Mouse (Mus musculus) MEL (cell line): ENCODE measurements around the gene Gm1043. TPM values are rescaled to one million over a fixed set of nuclear protein-coding genes. Genes with fewer than 3 reads are reported as not detected.

ENCODE experiments used
- DNase-seq: peaks from one replicate; pipeline ENCODE4 v3.0.0; 2011; ENCODE audit warnings: low read depth, low spot score
- H3K27ac ChIP-seq: 2 replicates; pipeline ENCODE4 v1.5.1; 2012; ENCODE audit warnings: low read depth, mild to moderate bottlenecking, control low read depth, low read length, moderate library complexity; ENCODE audit not compliant: control insufficient read depth
- H3K27me3 ChIP-seq, 2 experiments: fragments of 150-350 bp in 1 of 2; sonication (generic) in 1 of 2; 2 replicates each; pipeline ENCODE4 v1.6.1; 2012; ENCODE audit warnings: low read length in 2 of 2, mild to moderate bottlenecking in 2 of 2, improper control_type of control experiment in 1 of 2, moderate library complexity in 1 of 2; ENCODE audit not compliant: insufficient read depth in 2 of 2, control insufficient read depth in 1 of 2
- H3K36me3 ChIP-seq, 2 experiments: 2 replicates each; pipeline ENCODE4 v1.6.1; 2012 to 2014; ENCODE audit warnings: low read length in 2 of 2, improper control_type of control experiment in 1 of 2, inconsistent platforms in 1 of 2, mild to moderate bottlenecking in 1 of 2; ENCODE audit not compliant: insufficient read depth in 2 of 2, control insufficient read depth in 1 of 2
- H3K4me1 ChIP-seq, 2 experiments: fragments of 150-350 bp in 1 of 2; sonication (generic) in 1 of 2; 2 replicates each; pipeline ENCODE4 v1.6.1; 2012; ENCODE audit warnings: low read length in 2 of 2, improper control_type of control experiment in 1 of 2, mild to moderate bottlenecking in 1 of 2; ENCODE audit not compliant: insufficient read depth in 2 of 2, control insufficient read depth in 1 of 2
- H3K4me3 ChIP-seq, 2 experiments: fragments of 150-350 bp in 1 of 2; sonication (generic) in 1 of 2; 2 replicates each; pipeline ENCODE4 v1.5.1; 2012; ENCODE audit warnings: low read depth in 2 of 2, low read length in 2 of 2, mild to moderate bottlenecking in 2 of 2, moderate library complexity in 2 of 2, control low read depth in 1 of 2, improper control_type of control experiment in 1 of 2; ENCODE audit not compliant: control insufficient read depth in 1 of 2, insufficient read depth in 1 of 2
- H3K79me2 ChIP-seq: 2 replicates; pipeline ENCODE4 v1.6.1; 2012; ENCODE audit warnings: mild to moderate bottlenecking, low read length, moderate library complexity; ENCODE audit not compliant: control insufficient read depth, poor library complexity, insufficient read depth
- H3K9ac ChIP-seq: 2 replicates; pipeline ENCODE4 v1.6.1; 2012; ENCODE audit warnings: low read depth, mild to moderate bottlenecking, control low read depth, low read length, moderate library complexity; ENCODE audit not compliant: control insufficient read depth, poor library complexity, severe bottlenecking
- H3K9me3 ChIP-seq: fragments of 150-350 bp; sonication (generic); replicated peaks from 2 replicates; pipeline ENCODE4 v1.6.1; 2012; ENCODE audit warnings: mild to moderate bottlenecking, low read length, improper control_type of control experiment, moderate library complexity; ENCODE audit not compliant: insufficient read depth
- BHLHE40 ChIP-seq: IDR thresholded peaks from 2 replicates; pipeline ENCODE4 v1.6.1; 2012; ENCODE audit warnings: low read depth, mild to moderate bottlenecking, inconsistent platforms, low read length, improper control_type of control experiment, borderline replicate concordance
- CHD1 ChIP-seq: IDR thresholded peaks from 2 replicates; pipeline ENCODE4 v1.6.1; 2012; ENCODE audit warnings: low read depth, mild to moderate bottlenecking, inconsistent platforms, low read length, improper control_type of control experiment
- CTCF ChIP-seq, 3 experiments: IDR thresholded peaks in 2 of 3; conservative IDR thresholded peaks in 1 of 3; 2 replicates each; pipeline ENCODE4 v1.5.1; 2011 to 2012; ENCODE audit warnings: low read length in 3 of 3, low read depth in 2 of 3, mild to moderate bottlenecking in 2 of 3, improper control_type of control experiment in 1 of 3, inconsistent platforms in 1 of 3, mixed read lengths in 1 of 3, moderate library complexity in 1 of 3; ENCODE audit not compliant: control insufficient read depth in 1 of 3, insufficient read depth in 1 of 3, poor library complexity in 1 of 3, severe bottlenecking in 1 of 3
- EP300 ChIP-seq, 2 experiments: IDR thresholded peaks; 2 replicates each; pipeline ENCODE4 v1.6.1; 2011; ENCODE audit warnings: improper control_type of control experiment in 2 of 2, low read length in 2 of 2, low read depth in 1 of 2, mild to moderate bottlenecking in 1 of 2
- ETS1 ChIP-seq: IDR thresholded peaks from 2 replicates; pipeline ENCODE4 v1.6.1; 2012; ENCODE audit warnings: low read depth, mild to moderate bottlenecking, inconsistent platforms, low read length, improper control_type of control experiment, moderate library complexity
- GABPA ChIP-seq: IDR thresholded peaks from 2 replicates; pipeline ENCODE4 v1.6.1; 2012; ENCODE audit warnings: low read depth, mild to moderate bottlenecking, inconsistent platforms, low read length, improper control_type of control experiment, moderate library complexity
- JUND ChIP-seq: IDR thresholded peaks from 2 replicates; pipeline ENCODE4 v1.6.1; 2011; ENCODE audit warnings: low read depth, mild to moderate bottlenecking, improper control_type of control experiment, low read length
- MAFK ChIP-seq: IDR thresholded peaks from 2 replicates; pipeline ENCODE4 v1.6.1; 2011; ENCODE audit warnings: low read depth, mild to moderate bottlenecking, low read length, improper control_type of control experiment, borderline replicate concordance
- MEF2A ChIP-seq: IDR thresholded peaks from 2 replicates; pipeline ENCODE4 v1.6.1; 2014; ENCODE audit warnings: low read depth, mild to moderate bottlenecking, inconsistent platforms, low read length, improper control_type of control experiment; ENCODE audit not compliant: poor library complexity, insufficient replicate concordance, severe bottlenecking; ENCODE audit errors: extremely low read depth
- MYB ChIP-seq: IDR thresholded peaks from 2 replicates; pipeline ENCODE4 v1.6.1; 2011; ENCODE audit warnings: mild to moderate bottlenecking, low read depth, low read length, improper control_type of control experiment
- POLR2A ChIP-seq, 2 experiments: IDR thresholded peaks; 2 replicates each; pipeline ENCODE4 v1.6.1; 2011 to 2012; ENCODE audit warnings: low read length in 2 of 2, mild to moderate bottlenecking in 2 of 2, control low read depth in 1 of 2, improper control_type of control experiment in 1 of 2, low read depth in 1 of 2, moderate library complexity in 1 of 2; ENCODE audit not compliant: control insufficient read depth in 1 of 2, insufficient read depth in 1 of 2, poor library complexity in 1 of 2
- POLR2AphosphoS2 ChIP-seq: IDR thresholded peaks from 2 replicates; pipeline ENCODE4 v1.6.1; 2011; ENCODE audit warnings: low read length, improper control_type of control experiment
- POLR2AphosphoS5 ChIP-seq: IDR thresholded peaks from 2 replicates; pipeline ENCODE4 v1.6.1; 2012; ENCODE audit warnings: low read depth, borderline replicate concordance, mild to moderate bottlenecking, inconsistent platforms, low read length, moderate library complexity, mixed read lengths
- RCOR1 ChIP-seq: IDR thresholded peaks from 2 replicates; pipeline ENCODE4 v1.6.1; 2012; ENCODE audit warnings: low read depth, mild to moderate bottlenecking, inconsistent platforms, low read length, improper control_type of control experiment
- TBP ChIP-seq: IDR thresholded peaks from 2 replicates; pipeline ENCODE4 v1.8.0; 2011; ENCODE audit warnings: low read depth, low read length, improper control_type of control experiment
- TCF12 ChIP-seq: IDR thresholded peaks from 2 replicates; pipeline ENCODE4 v1.6.1; 2014; ENCODE audit warnings: low read depth, mild to moderate bottlenecking, inconsistent platforms, low read length, improper control_type of control experiment, moderate library complexity
- UBTF ChIP-seq: IDR thresholded peaks from 2 replicates; pipeline ENCODE4 v1.6.1; 2012; ENCODE audit warnings: low read depth, mild to moderate bottlenecking, inconsistent platforms, low read length, improper control_type of control experiment, moderate library complexity, borderline replicate concordance; ENCODE audit not compliant: insufficient read depth
- USF1 ChIP-seq: IDR thresholded peaks from 2 replicates; pipeline ENCODE4 v1.6.1; 2014; ENCODE audit warnings: low read depth, mild to moderate bottlenecking, inconsistent platforms, low read length, improper control_type of control experiment, moderate library complexity
- ZC3H11A ChIP-seq: IDR thresholded peaks from 2 replicates; pipeline ENCODE4 v1.6.1; 2012; ENCODE audit warnings: low read depth, mild to moderate bottlenecking, inconsistent platforms, low read length, improper control_type of control experiment
- ZKSCAN1 ChIP-seq: IDR thresholded peaks from 2 replicates; pipeline ENCODE4 v1.6.1; 2012; ENCODE audit warnings: low read depth, mild to moderate bottlenecking, inconsistent platforms, low read length, improper control_type of control experiment, moderate library complexity
- ZMIZ1 ChIP-seq: IDR thresholded peaks from 2 replicates; pipeline ENCODE4 v1.6.1; 2012; ENCODE audit warnings: low read depth, mild to moderate bottlenecking, inconsistent platforms, low read length, improper control_type of control experiment, moderate library complexity
- polyA plus RNA-seq, 2 experiments: library from polyadenylated mRNA; stranded (reverse) in 1 of 2; unstranded in 1 of 2; fragments of >175 nt in 1 of 2; fragments of >200 nt in 1 of 2; gene quantifications; 2 replicates each; pipeline versions ENCODE4 v1.2.1 to v1.2.4; 2012; ENCODE audit warnings: low replicate concordance in 2 of 2, low read depth in 1 of 2; ENCODE audit not compliant: insufficient read length in 2 of 2, insufficient read depth in 1 of 2, missing spikeins in 1 of 2
- total RNA-seq: library from RNA; depleted of rRNA; stranded (reverse); fragments of 300-350 nt; gene quantifications from 2 replicates; pipeline ENCODE4 v1.2.3, GENCODE M21; 2012

Gm1043 gene
- total and polyA plus RNA-seq, 3 experiments, result not detected

DNA sequence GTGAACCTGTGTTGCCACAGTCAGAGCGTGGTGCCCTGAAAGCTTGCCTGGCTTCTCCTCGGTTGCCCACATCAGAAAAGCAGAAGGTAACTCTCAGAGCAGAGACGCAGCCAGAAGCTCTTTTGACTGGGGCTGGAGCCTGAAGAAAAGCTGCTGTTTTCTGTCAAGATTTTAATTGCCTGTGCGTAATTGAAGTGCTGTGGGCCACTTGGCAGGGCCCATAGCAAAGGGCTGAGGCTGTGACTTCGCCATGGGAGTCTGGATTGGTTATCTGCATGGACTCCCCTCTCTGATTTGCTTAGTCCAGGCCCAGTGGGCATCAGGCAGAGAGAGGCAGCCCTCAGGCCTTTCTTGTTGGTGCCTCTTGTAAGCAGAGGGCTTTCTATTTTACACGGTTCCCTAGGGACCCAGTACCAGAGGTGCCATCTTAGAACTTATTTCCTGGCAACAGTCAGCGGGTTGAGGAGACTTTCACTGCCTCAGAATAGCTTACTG lies 36.1 kb downstream of the Gm1043 start:
- no peaks in the 10 kb centered on the region for H3K9me3 ChIP-seq
- H3K4me1 ChIP-seq, result no peaks in the 10 kb centered on the region
- H3K79me2 ChIP-seq, result no peaks in the 10 kb centered on the region
- DNase-seq, result no peak
- no peaks in the 10 kb centered on the region for H3K36me3 ChIP-seq
- no peak overlapping the region for H3K9ac ChIP-seq
- no peak for TF ChIP-seq ZC3H11A
- no peak for TF ChIP-seq RCOR1
- TF ChIP-seq JUND, result no peak
- no peaks in the 10 kb centered on the region for H3K27me3 ChIP-seq
- H3K27ac ChIP-seq, result no peak overlapping the region
- no peak overlapping the region for H3K4me3 ChIP-seq

DNA sequence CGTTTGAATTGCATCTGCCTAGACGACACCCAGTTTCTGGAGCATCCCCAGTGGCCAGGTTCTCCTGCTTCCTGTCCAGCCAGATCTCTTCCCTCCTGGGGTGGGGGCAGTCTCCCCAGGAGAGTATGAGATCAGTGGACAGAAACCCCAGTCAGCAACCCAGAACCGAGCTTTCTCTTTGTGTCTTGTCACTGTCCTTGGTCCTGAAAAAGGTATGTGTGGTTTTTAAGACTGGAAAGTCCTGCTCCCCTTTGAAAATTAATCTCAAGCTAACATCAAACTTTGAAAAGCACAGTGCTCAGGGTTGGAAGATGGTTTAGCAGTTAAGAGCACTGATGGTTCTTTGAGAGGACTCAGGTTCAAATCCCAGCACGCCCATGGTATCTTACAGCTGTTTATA lies 46.7 kb downstream of the Gm1043 start:
- H3K4me3 ChIP-seq, result no peak overlapping the region
- H3K4me1 ChIP-seq, result no peaks in the 10 kb centered on the region
- H3K27ac ChIP-seq, result no peak overlapping the region
- H3K27me3 ChIP-seq, result no peaks in the 10 kb centered on the region
- H3K79me2 ChIP-seq, result no peaks in the 10 kb centered on the region
- no peak overlapping the region for H3K9ac ChIP-seq
- DNase-seq, result peak; percentile 29
- H3K9me3 ChIP-seq, result no peaks in the 10 kb centered on the region
- no peaks in the 10 kb centered on the region for H3K36me3 ChIP-seq
- TF ChIP-seq UBTF (no peak), GABPA (no peak), ZKSCAN1 (no peak), POLR2AphosphoS2 (no peak), POLR2A (IDR thresholded peaks at IDR 0.05; ENCODE audit: control insufficient read depth in 1 of 2, insufficient read depth in 1 of 2, low read depth in 1 of 2, low read length in 2 of 2, poor library complexity in 1 of 2) (no peak), CTCF (IDR thresholded peaks at IDR 0.05 in 2 of 3, conservative IDR thresholded peaks at IDR 0.05 in 1 of 3; ENCODE audit: control insufficient read depth in 1 of 3, insufficient read depth in 1 of 3, low read depth in 2 of 3, low read length in 3 of 3, poor library complexity in 1 of 3, severe bottlenecking in 1 of 3) (no peak), POLR2AphosphoS5 (no peak), USF1 (no peak), ZMIZ1 (no peak), MYB (no peak), ETS1 (no peak), TBP (no peak), MEF2A (no peak), MAFK (no peak), TCF12 (no peak), EP300 (IDR thresholded peaks at IDR 0.05; ENCODE audit: low read depth in 1 of 2, low read length in 2 of 2) (no peak), BHLHE40 (no peak), CHD1 (no peak)
